Mouse (Mus musculus): ENCODE data around the gene Rbp7.

- TF ChIP-seq POLR2A (IDR thresholded peaks at IDR 0.05; ENCODE audit: extremely low read depth, insufficient read depth, low read length) (no peak), CTCF (IDR thresholded peaks at IDR 0.05; ENCODE audit: extremely low read depth, insufficient read depth, low read length) (no peak)
Measured at GRCm38 (mm10) chr4:149405713-149406443, 48.9 kb downstream of the Rbp7 start.

All from cortical plate, adult 2 months (tissue).